Mouse (Mus musculus) olfactory bulb, adult 2 months (tissue): Measurements from ENCODE around the gene Dnaja1.

Experiments used
- CTCF ChIP-seq: fragments of 200-500 bp; IDR thresholded peaks from 2 replicates; pipeline ENCODE4 v1.5.1; 2012; ENCODE audit warnings: low read depth, mild to moderate bottlenecking, low read length, moderate library complexity; ENCODE audit not compliant: insufficient read depth
- POLR2A ChIP-seq: fragments of 200-500 bp; IDR thresholded peaks from 2 replicates; pipeline ENCODE4 v1.6.1; 2012; ENCODE audit warnings: mild to moderate bottlenecking, low read depth, low read length, moderate library complexity; ENCODE audit not compliant: insufficient read depth

GRCm38 (mm10) chr4:40781143-40781542 lies 59.2 kb downstream of the Dnaja1 start:
- TF ChIP-seq CTCF (no peak), POLR2A (no peak)
